Mouse (Mus musculus) adipocyte (in vitro differentiated cells): ENCODE results near the gene Pde4c.

Experiments used
- DNase-seq: peaks from one replicate; pipeline ENCODE4 v3.0.0-alpha.2; 2016; ENCODE audit warnings: low spot score

The Pde4c gene

DNA sequence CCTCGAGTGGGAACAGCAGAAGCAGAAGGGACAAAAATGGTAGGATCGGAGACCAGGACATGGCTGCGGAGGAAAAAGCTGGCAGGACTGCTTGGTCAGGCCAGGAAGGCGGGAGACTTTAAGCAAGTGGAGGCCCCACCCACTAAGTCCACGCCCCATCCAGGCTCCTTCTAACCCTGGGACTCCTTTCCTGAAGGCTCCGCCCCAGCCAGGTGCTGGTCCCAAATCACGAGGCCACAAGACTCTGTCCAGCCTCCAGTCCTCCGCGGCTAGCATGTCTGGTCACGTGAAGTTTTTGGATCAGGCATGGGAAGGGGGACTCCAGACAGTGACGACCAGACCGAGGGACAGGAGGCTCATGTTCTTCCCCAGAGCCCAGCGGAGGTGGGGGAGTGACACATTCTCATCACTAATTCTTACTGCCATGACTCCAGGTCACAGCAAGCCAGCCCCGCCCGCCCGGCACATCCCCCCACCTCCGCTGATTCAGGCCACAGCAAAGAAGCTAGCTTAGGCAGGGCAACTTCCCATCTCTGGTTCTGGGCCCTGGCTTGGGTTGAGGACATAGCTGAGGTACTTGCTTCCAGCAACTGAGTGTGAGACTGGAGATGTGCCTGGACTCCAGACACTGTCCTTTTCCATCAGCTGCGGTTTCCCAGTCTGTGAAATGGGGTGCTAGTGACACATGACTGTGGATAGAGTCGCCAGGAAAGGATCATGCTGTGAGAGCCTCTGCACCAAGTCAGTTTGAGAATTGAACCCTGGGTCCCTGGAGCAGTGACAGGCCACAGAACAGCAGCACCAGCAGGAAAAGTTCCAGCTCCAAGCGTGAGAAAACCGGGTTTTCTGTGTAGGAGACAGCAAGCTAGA is 43.3 kb downstream of the Pde4c start:
- DNase-seq: peak; percentile 78

DNA sequence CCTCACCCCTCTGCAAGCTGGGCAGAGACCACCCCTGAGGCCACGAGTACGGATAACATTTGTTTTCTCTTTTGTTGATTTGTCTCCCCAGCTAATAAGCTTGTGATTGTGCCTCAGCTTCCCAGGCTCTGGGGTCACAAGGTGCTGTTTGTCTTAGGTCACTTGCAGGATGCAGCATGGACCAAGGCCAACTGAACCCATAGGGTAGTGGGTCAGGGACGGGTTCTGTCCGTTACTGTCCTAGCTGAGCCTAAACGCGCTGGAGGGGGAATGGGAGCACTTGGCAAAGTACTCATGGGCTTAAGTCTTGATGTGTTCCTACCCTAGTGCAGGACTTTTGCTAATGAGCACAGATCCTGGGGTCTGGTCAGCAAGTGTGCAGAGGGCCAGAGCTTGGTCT is 44.0 kb downstream of the Pde4c start:
- DNase-seq: peak; percentile 41

DNA sequence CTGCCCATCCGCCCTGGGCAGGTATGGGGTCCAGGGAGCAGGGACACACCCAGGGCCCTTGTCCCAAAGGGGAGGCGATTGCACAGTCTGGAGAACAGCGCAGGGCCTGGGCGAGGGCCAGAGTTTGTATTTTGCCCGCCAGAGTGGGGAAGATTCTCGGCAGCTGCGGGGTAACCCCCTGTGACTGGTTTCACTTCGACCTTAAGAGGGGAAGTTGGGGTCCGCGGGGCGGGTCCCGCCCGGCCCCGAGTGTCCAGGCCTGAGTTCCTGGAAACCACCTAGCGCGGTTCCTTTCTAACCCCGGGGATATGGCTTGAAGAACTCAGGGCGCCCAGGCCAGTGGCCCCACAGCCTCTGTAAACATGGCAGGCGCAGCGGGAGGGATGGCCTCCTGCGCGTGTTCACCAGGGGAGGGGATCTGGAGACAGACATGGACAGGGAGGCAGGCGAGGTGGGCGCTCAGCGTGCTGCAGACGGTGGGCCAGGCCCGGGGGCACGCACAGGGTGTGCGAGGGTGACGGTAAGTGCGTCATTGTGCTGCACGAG is 44.8 kb downstream of the Pde4c start:
- no peak for DNase-seq

DNA sequence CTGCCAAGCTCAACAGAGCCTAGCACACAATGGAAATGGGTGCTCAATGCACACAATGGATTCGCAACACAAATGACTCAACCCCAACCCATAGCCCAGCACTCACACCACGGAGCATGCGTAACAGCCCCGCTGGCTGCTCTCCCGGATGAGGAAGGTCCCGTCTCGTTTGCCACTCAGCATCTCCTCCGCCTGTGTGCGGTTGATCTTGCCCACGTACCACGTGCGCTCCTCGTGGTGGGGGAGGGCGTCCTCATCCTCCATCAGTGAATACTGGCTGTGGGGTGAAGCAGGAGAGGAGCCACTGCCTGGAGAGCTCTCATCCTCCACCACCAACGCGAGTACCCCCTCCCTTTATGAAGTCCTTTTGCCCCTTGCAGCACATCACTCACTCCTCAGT is 45.4 kb downstream of the Pde4c start:
- no peak for DNase-seq

DNA sequence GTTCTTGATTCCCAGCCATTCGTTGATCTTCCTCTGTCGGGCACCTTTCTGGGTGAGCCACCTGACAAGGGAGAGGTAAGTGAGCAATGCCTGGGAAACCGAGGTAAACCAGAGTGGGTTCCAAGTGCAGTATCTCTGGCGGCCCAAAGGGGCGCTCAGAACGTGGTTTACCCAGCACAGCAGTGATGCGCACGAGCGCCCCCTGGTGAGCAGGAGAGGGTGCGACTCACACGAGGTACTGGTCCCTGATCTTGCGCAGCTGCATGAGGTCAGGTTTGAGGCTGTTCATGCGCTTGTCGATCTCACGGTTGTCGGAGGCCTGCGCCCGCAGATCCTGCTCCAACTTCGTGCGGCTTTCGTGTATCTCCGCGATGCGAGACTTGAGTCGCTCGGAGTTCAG is 45.8 kb downstream of the Pde4c start:
- peak; percentile 94 for DNase-seq

DNA sequence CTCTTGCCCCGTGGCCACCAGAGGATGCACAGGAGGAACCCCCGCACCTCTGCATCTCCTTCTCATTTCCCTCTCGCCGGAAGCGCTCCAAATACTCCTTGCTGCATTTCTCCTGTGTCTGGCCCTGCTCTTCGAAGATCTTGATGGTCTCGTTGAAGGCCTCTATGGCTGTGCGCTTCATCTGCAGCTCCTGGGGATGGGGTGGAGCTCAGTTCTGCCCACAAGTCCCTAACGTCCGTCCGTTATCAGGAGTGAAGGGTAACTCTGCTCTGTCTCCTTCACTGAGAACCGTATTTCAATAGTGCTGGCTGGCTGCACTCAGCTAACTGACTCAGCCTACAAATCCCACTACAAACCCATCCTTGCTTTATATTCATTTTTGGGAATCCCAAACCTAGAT is 46.3 kb downstream of the Pde4c start:
- DNase-seq: no peak

DNA sequence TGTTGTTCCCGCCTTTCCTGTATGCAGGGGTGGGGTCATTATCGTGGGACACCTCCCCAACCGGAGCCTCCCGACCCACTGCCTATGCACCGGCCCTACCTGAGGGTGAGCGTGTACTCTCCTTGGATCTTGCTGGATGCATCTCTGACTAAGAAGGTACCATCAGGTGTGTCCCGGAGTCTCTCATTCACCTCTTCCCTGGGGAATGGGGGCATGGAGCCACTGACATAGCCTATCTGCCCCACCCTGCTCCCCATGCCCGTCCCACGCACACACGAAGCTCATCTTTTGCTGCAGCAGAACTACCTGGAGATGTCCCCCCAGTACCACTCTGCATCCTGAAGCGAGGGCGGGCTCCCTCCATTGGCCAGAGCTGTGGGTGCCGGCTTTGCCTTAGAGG is 47.2 kb downstream of the Pde4c start:
- DNase-seq: no peak

DNA sequence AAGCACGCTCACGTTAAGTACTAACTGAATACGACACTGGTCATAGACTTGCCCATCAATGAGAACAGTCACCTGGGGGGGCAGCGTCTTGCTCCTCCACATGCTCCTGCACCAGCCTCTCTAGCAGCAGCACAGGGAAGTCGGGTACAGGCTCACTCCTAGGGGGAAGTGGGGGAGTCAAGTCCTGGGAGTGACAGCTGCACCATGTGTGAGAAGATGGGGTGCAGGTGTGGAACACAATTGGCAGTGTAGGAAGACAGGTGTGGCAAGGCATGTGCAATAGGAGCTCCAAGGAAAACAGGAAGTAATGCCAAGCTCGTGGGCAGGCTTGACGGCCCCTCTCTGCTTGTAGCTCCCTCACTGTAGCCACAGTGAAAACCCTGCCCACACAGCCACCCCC is 47.7 kb downstream of the Pde4c start:
- no peak for DNase-seq

DNA sequence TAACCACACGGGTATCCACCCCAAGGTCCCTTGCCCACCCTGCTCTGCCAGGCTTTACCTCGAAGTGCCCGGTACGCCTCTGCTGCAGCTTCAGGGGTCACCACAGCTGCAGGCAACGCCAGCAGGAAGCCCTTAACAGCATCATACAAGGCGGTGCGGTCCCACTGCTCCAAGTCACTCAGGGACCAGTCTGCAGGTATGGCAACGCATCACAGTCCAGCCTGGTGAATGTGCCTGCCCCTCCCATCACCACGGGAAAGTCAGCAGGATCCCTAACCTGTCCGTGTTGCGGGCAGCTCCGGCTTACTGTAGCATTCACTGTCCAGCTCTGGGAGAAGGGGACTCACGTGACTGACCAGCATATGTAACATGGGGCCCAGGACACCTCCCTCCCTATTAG is 48.6 kb downstream of the Pde4c start:
- DNase-seq: no peak

DNA sequence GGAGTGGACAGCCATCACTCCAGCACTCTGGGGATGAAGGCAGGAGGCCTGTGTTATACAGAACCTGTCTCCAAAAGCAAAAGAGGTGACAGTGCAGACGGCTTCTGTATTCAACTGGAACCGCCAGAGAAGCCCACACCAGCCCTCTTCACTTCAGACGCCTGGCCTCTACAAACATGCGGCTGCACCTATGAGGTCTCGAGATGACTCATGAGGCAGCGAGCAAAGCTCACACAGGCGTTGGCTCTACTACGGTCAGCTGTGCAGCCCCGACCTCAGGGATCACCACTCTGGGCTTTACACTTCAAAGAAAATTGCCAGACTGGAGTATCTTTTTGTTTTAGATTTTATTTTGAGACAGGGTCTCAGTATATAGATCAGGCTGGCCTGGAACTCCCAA is 49.4 kb downstream of the Pde4c start:
- DNase-seq: no peak

DNA sequence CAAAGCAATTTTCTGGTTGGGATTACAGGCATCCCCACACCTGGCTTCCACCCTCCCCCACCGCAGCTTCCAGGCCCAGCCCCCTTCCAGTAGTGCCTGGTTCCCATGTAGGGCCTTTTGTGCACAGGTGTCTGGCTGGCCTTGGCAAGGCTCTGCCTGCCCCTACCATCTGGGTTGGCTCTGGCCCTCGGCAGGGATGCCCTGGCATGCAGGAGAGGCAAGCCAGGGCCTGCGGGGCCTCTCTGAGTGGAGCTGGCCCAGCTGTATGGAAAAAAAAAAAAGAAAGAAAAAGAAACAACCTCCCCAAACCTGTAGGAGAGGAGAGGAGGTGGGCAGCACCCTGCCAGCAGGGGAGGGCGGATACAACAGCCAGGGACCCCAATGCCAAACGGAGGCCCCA is 49.9 kb downstream of the Pde4c start:
- DNase-seq: no peak

DNA sequence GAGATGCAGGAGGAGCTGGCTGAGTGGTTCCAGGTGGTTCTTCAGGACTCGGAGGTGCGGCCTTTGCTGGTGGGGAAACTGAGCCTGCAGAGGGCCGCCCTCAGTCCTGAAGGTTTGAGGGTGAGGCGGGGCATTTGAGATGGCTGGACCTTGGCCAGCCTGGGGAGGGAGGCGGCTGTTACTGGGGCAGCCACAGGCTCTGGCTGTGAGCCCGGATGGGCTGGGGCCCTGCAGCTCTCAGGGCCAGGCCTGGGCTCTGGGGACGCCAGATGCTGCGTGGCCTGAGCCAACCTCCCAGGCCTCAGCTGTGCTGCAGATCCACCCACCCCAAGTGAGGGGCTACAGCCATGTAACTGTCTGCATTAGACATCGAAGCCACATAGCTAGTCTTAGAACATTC is 50.3 kb downstream of the Pde4c start:
- peak; percentile 92 for DNase-seq

DNA sequence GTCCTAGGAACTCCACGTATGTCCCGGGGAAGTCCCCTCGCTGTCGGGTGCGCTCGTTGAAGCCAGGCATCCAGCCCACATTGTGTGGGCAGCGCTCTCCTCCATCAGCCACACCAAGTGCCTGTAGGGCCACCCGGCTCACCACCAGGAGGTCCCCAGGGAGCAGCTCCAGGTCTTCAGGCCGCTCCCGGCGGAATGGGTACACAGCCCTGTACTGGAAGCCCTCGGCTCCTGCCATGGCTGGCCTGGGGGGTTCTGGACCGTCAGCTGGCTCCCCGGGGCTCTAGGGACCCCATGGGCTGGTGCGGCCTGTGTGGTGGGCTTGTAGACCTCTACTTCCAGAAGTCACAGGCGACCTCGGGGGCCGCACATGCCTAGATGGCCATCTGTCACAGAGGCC is 51.2 kb downstream of the Pde4c start:
- DNase-seq: no peak

DNA sequence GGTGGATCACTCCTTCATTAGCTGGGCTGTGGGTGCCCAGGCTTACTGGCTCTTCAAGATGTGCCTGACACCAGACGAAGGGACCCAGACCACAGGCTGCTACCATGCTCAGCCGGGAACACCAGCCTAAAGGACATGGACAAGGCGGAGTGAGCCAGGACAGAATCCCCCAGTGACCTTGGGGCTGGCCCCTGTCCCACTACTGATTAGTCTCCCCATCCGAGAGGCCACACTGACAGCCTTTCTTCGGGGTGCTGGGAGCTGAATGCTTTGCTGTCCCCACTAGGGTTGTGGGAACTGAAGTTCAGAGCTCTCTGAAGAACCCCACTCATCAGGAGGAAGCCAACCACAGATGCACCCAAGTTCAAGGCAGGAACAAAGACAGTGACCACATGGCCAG is 51.7 kb downstream of the Pde4c start:
- no peak for DNase-seq

DNA sequence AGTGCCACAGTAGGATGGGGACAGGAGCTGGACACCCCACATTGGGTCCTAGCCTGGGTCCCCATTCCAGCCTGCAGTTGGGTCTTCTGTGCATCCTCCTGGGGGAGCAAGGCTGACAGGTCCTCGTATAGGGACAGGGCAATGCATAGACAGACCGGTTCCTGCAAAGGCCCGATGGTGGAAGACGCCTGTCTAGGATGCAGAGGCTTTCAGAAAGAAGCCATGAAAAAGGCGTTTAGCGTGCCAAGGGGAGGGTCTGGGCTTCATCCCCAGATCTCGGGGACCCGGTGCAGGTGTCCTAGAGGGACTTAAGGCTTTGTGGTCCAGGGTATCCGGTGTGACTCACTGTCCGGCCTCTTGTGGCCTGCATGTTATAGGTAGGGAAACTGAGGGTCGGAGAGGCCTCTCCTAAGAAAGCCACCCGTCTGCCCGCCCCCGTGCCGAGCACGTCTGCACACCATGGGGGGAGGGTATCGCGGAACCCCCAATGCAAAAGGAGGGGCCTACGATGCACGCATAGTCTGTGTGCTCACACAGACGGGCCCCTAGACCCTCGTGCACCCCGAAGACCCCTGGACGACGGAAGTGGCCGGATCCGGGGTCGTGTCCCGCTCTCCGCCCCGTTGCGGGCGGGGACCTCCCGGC is 52.5 kb downstream of the Pde4c start:
- no peak for DNase-seq

DNA sequence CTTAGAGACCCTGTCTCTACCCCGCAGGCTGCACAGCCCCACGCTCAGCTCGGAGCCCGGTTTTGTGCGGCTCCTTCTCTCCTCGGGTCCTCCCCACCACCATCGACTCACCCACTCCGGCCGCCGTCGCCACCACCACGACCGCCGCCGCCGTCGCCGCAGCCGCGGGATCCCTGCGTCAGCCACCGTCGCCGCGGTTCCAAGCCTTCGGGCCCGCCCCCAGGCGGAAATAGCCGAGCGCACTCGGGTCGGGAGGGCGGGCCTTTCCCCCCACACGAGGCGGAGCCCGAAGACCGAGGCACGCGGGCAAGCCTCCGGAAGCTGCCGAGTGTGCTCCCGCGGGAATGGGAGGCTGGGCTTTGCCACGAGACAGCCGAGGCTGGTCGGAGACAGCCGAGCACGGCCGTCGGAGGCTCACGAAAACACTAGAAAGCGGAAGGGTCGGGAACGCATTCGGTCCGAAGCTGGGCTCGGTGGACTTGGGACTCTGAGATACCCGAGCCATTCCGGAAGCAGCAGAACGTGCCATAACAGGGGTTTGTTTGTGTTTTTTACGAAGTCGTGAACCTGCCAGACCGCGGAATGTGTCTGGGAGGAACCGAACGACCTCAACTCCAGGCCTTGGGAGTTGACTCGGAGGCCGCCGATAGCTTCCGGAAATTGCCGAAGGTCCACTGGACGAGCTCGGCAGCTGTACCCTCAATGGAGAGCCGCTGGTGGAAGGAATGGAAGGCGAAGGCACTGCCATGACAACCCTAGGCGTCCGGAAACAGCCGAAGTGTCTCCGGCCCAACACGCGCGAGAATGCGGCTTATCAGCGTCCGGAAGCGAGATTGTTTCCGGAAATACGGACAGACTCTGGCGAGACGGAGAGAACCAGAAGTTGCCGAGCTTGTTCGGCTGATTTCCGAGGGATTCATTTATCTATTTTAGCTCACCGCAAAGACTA is 53.2 kb downstream of the Pde4c start, which contains the start of gene Pik3r2:
Pik3r2 (minus strand) TSS at position 218 of the 949 bp plus-strand sequence.
- peak; percentile 99 for DNase-seq

DNA sequence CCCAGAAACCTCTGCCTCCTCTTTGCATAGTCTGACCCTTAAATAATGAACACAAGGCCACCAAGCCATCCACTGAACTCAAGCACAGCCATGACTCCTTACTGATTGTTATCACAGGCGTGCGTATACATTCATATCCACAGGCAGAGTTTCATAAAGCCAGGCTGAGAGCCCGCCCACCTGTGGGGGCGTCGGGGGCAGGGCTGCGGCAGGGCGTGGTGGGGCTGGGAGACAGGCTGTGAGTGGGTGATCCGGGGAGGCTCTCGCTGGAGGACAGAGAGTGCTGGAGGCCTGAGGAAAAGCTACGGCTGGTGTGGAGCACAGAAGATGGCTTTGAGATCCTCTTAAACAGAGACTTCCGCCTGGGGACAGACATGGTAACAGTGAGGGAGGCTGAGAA is 56.6 kb downstream of the Pde4c start:
- no peak for DNase-seq

DNA sequence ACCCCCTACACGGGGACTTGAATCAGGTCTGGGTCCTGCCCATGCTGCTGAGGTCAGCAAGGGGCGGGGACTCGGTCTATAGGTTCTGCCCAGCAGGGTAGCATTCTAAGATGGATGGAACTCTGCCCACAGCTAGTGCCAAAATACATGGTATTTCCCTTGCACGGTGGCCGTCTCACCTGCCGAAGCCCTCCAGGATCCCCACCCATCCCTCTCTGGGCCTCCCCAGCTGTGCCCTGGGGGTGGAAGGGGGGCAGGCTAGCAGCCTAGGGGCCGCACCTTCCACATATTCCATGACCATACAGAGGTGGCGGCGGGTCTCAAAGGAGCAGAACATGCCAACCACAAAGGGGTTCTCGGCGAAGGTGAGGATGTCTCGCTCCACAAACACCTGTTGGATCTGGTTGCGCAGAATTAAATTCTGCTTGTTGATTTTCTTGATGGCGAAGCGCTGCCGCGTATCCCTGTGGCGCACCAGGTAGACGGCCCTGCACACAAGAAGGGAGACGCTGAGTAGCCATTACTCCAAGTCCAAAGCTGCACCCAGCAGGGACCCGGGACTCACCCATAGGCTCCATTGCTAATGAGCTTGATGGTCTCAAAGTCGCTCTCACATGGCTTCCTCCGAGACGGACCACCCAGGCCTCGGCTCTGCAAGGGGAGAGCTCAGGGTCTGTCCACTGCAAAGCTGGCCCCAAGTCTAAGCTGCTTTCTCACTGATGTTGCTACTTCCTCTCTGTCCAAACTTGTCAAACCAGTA is 63.0 kb downstream of the Pde4c start:
- no peak for DNase-seq

DNA sequence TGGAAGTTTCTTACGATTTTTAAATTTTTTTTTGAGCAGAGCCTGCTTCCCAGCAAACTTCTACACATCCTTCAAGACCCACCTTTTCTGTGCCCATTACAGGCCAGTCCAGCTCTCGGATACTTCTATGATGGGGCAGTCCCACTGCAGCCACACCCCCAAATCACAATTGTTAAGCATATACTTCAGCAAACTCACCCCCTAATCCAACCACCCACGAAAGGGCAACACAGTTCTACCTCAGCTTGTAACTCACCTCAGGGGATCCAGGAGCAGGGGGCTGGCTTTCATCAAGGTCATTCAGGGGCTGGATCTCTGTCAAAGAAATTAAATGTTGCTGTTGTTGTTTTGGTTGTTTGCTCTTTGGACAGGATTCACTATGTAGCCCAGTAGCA is 63.5 kb downstream of the Pde4c start:
- DNase-seq: no peak

DNA sequence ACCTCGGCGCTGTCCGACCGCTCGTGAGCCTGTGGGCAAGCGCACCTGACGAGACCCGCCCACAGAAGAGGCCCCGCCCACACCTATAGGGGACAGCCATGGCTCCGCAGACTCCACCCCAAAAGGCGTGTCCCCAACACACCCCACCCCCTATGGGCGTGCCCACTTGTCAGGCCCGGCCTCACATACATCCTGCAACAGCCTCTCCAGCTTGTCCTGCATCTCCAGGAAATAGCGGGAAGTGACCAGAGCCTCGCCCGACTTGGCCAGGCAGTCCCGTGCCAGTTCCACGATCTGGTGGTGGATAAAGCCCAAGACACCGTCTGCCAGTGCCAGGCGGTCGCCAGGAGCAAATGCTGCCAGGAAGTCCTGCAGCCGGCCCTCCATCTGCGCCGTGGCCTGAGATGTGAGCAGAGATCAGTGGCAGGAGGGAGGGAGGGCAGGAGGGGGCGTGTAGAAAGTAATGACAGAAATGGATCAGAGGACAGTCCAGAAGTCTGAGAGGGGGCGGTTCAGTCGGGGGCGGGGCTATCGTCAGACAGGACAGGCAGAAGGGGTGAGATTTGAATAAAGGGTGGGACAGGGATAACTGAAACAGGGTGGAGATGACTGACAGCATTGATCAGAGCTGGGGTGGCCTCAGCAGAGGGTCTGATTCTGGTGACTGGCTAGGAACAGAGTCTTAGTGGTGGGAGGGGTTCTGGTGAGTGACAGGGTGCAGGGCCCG is 64.6 kb downstream of the Pde4c start:
- no peak for DNase-seq

DNA sequence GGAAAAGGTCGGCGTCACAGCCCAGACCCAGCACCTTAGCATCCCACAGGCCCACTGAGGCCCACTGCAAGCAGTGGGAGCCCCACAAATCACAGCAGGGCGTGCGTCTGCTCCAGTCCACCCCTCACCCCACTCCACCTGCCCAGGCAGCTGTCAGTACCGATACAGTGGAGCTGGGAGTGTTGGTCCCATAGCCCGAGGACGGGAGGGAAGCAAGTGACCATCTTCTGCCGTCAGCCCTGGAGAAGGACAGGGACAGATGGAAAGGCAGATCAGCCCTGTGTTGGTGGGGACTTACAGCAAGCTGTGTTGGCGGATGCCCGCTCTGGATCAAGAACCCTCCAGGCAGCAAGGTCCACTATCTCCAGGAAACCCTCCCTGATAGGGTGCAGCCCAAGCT is 65.5 kb downstream of the Pde4c start:
- DNase-seq: no peak
